Mouse (Mus musculus) limb, embryonic 10.5 days (tissue): Measurements from ENCODE around the gene 1810037I17Rik. TPM values are rescaled to one million over a fixed set of nuclear protein-coding genes. Genes with fewer than 3 reads are reported as not detected.

Experiments
- DNase-seq: peaks from one replicate; pipeline ENCODE4 v3.0.0-alpha.2; 2017; ENCODE audit warnings: low spot score
- H3K27ac ChIP-seq: fragments of 300-500 bp; sonication (generic); 2 replicates; pipeline ENCODE4 v1.5.1; 2016; ENCODE audit warnings: mild to moderate bottlenecking
- H3K27me3 ChIP-seq: fragments of 300-500 bp; sonication (generic); 2 replicates; pipeline ENCODE4 v1.6.1; 2016; ENCODE audit warnings: low read depth, mild to moderate bottlenecking; ENCODE audit not compliant: poor library complexity, severe bottlenecking
- H3K36me3 ChIP-seq: fragments of 300-500 bp; sonication (generic); 2 replicates; pipeline ENCODE4 v1.6.1; 2016; ENCODE audit warnings: mild to moderate bottlenecking, moderate library complexity
- H3K4me1 ChIP-seq: fragments of 300-500 bp; sonication (generic); 2 replicates; pipeline ENCODE4 v1.6.1; 2016
- H3K4me3 ChIP-seq: fragments of 300-500 bp; sonication (generic); 2 replicates; pipeline ENCODE4 v1.5.1; 2016; ENCODE audit warnings: mild to moderate bottlenecking, moderate library complexity
- H3K9me3 ChIP-seq: fragments of 300-500 bp; sonication (generic); replicated peaks from 2 replicates; pipeline ENCODE4 v1.6.1; 2016; ENCODE audit warnings: mild to moderate bottlenecking
- WGBS: fragments of 180-500 bp; shearing (Covaris S2); methylation state at CpG from one replicate; pipeline ENCODE4 v1.1.7; 2016; 5-methylcytosine and 5-hydroxymethylcytosine counted together
- polyA plus RNA-seq: library from polyadenylated mRNA; unstranded; fragments of >200 nt; fragmentation: Nextera tagmentation; extraction: Ambion mirVana; gene quantifications from 2 replicates; pipeline ENCODE4 v1.2.1, GENCODE M21; 2016

Gene 1810037I17Rik
- 59.2 and 64.3 TPM in 2 replicates for polyA plus RNA-seq

GRCm38 (mm10) chr3:122924009-122924914 is at the start of gene 1810037I17Rik:
1810037I17Rik (plus strand) TSS chr3:122924203.
- Histone ChIP-seq H3K27me3 (no peaks in the 10 kb centered on the region), H3K36me3 (peaks cover 17% of the 10 kb centered on the region), H3K4me3 (peak within 1 kb of the TSS; percentile 62), H3K9me3 (no peaks in the 10 kb centered on the region), H3K27ac (peak within 1 kb of the TSS; percentile 85), H3K4me1 (peaks cover 6% of the 10 kb centered on the region; the same call in 1 of the 2 replicates)
- 1% methylated on average over 66 of the region's 68 CpGs for WGBS
- DNase-seq = peak; percentile 98

DNA sequence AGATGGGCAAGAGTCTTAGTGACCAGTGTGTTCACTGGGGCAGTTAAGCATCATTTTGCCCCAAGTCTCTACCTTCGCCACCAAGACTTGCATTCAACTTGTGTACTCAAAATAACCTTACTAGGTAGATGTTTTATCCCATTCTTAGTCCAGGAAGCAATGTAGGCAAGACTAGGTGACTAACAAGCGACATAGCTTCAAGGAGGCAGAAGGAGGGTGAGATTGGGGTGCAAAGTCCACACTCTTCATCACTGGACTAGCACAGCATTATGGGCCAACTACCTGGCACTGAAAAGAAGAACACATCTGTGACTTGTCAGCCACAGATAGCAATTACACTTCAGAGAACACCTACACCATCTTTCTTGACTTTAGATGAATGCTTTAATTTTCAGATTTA is 47.1 kb upstream of the 1810037I17Rik start:
- DNase-seq = no peak
- Histone ChIP-seq H3K36me3 (no peaks in the 10 kb centered on the region), H3K4me1 (peaks cover 2% of the 10 kb centered on the region; the same call in 1 of the 2 replicates), H3K27ac (no peak overlapping the region), H3K4me3 (no peak overlapping the region), H3K27me3 (no peaks in the 10 kb centered on the region), H3K9me3 (no peaks in the 10 kb centered on the region)
- 95% methylated on average over 2 of the region's 2 CpGs for WGBS

DNA sequence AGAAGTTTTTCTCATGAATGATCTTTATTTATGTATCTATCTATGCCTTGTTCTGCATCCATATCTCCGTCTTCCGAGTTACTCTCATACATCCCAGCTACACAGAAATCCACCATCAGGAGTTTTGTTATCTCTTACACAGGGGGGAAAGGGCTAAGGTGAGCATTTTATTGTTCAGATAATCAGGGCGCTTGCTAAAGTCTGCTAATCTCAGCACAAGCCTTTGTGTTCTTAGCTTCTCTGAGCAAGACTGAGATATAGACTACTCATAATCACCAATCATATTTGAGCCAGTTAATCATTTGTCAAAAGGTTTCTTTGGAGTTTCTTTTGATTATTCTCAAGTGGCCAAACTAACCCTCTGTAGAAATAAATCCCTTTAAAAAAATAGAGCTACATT is 46.5 kb upstream of the 1810037I17Rik start:
- H3K36me3 ChIP-seq = no peaks in the 10 kb centered on the region
- H3K4me1 ChIP-seq = peaks cover 2% of the 10 kb centered on the region; the same call in 1 of the 2 replicates
- 94% methylated on average over 3 of the region's 3 CpGs for WGBS
- H3K4me3 ChIP-seq = no peak overlapping the region
- no peak for DNase-seq
- no peaks in the 10 kb centered on the region for H3K9me3 ChIP-seq
- H3K27me3 ChIP-seq = no peaks in the 10 kb centered on the region
- H3K27ac ChIP-seq = no peak overlapping the region

DNA sequence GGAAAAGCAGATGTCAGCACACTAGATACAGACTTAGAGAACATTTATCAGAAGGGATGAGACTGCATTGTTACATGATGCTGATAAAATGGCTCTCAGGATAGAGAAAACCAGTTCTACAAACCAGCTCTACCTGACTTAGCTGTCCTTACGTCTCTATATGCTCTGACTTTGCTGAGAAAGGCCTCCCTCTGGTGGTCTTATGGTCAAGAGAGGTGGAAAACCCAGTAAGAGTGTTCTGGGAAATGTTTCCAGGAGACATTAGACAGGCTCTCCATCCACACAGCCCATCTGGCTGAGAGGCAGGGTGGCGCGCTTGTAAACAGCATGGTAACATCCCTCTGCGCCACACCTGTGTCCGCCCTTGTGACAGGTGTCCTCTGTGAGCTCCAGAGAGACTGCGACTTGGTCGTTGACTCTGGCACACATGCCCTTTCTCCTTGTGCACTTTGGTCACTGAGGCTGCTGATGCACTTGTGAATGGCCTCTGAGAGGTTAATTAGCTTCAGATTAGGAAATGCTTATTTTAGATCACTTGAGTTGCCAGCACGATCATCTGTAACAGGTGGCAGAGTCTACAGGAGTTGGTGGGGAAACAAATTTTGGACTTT is 45.2 kb upstream of the 1810037I17Rik start:
- DNase-seq = no peak
- H3K27me3 ChIP-seq = no peaks in the 10 kb centered on the region
- no peak overlapping the region for H3K27ac ChIP-seq
- H3K9me3 ChIP-seq = no peaks in the 10 kb centered on the region
- 89% methylated on average over 8 of the region's 8 CpGs for WGBS
- no peaks in the 10 kb centered on the region for H3K36me3 ChIP-seq
- H3K4me3 ChIP-seq = no peak overlapping the region
- peaks cover 2% of the 10 kb centered on the region; the same call in 1 of the 2 replicates for H3K4me1 ChIP-seq

GRCm38 (mm10) chr3:122887505-122888301 is 36.3 kb upstream of the 1810037I17Rik start:
- H3K4me3 ChIP-seq = no peak overlapping the region
- no peaks in the 10 kb centered on the region for H3K36me3 ChIP-seq
- no peak for DNase-seq
- no peaks in the 10 kb centered on the region for H3K4me1 ChIP-seq
- H3K27ac ChIP-seq = no peak overlapping the region
- 79% methylated on average over 4 of the region's 4 CpGs for WGBS
- H3K27me3 ChIP-seq = no peaks in the 10 kb centered on the region
- H3K9me3 ChIP-seq = no peaks in the 10 kb centered on the region

GRCm38 (mm10) chr3:122888371-122888819 is 35.6 kb upstream of the 1810037I17Rik start:
- Histone ChIP-seq H3K27ac (no peak overlapping the region), H3K9me3 (no peaks in the 10 kb centered on the region), H3K4me3 (no peak overlapping the region), H3K4me1 (no peaks in the 10 kb centered on the region), H3K36me3 (no peaks in the 10 kb centered on the region), H3K27me3 (no peaks in the 10 kb centered on the region)
- WGBS = 87% methylated on average over 5 of the region's 5 CpGs
- no peak for DNase-seq

- no peaks in the 10 kb centered on the region for H3K36me3 ChIP-seq
- H3K4me1 ChIP-seq = no peaks in the 10 kb centered on the region
- no peak within 1 kb of the TSS for H3K27ac ChIP-seq
- H3K9me3 ChIP-seq = no peaks in the 10 kb centered on the region
- no peak for DNase-seq
- 88% methylated on average over 3 of the region's 3 CpGs for WGBS
- H3K27me3 ChIP-seq = no peaks in the 10 kb centered on the region
- H3K4me3 ChIP-seq = no peak within 1 kb of the TSS
Measured at GRCm38 (mm10) chr3:122894772-122895171, 29.2 kb upstream of the 1810037I17Rik start, which contains the start of gene Fabp2. Fabp2 (plus strand) TSS chr3:122895072.

DNA sequence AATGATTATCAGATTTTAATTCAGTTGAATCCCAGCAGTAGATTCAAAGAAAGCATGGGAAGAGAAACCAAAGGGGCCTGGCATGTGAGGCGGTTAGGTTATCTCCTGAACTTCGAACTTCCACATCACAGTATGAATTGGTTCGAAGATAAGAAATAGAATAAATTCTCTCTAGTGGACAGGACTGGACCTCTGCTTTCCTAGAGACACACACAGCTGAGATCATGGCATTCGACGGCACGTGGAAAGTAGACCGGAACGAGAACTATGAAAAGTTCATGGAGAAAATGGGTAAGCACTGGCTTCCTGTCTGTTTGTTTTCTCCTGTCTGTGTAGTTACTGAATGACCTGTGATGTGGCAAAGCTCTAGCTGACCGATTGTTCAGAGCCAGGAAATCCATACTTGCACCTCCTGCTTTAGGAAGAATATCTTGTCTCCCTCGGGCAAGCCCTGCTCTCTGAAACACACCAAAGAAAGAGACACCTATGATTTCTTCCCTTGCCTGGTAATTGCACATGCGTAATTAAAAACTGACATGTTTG is 28.7 kb upstream of the 1810037I17Rik start:
- Histone ChIP-seq H3K27ac (no peak overlapping the region), H3K27me3 (no peaks in the 10 kb centered on the region), H3K36me3 (no peaks in the 10 kb centered on the region), H3K9me3 (no peaks in the 10 kb centered on the region), H3K4me3 (no peak overlapping the region), H3K4me1 (no peaks in the 10 kb centered on the region)
- 90% methylated on average over 11 of the region's 11 CpGs for WGBS
- no peak for DNase-seq

- Histone ChIP-seq H3K4me3 (no peak overlapping the region), H3K36me3 (no peaks in the 10 kb centered on the region), H3K9me3 (no peaks in the 10 kb centered on the region), H3K27ac (no peak overlapping the region), H3K4me1 (no peaks in the 10 kb centered on the region), H3K27me3 (no peaks in the 10 kb centered on the region)
- DNase-seq = no peak
- 64% methylated on average over 6 of the region's 6 CpGs for WGBS
Measured at GRCm38 (mm10) chr3:122898254-122898653, 25.7 kb upstream of the 1810037I17Rik start.

DNA sequence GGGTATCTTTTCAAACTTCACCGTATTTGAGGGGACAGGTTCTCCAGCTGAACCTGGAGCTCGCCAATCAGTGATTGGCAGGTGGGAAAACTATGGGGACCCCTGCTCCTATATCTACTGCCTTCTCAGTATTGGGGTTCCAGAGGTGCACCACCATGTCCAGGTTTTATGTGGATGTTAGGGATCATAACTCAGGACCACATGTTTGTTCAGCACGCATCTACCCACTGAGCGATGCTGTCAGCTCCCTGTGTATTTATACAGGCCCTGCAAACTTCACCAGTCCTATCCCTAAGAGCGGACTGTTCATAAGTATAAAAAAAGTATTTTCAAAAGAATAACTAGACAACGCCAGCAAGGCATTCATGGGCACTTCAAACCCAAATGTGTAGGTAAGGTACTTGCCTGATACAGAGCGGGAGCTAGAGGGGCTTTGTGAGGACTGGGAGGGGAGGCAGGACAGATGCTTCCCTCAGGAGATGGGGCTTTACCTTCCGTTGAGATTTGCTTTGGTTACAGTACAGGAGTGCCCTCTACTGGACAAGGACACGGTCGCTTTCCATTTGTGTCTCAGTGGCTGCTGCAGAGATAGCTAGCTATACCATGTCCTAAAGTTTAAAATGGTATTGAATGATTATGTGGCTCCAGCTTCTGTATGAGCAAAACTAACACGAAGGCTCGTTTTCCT is 20.1 kb upstream of the 1810037I17Rik start:
- WGBS = 46% methylated on average over 12 of the region's 12 CpGs
- Histone ChIP-seq H3K4me1 (no peaks in the 10 kb centered on the region), H3K27ac (no peak overlapping the region), H3K4me3 (no peak overlapping the region), H3K36me3 (no peaks in the 10 kb centered on the region), H3K9me3 (no peaks in the 10 kb centered on the region), H3K27me3 (no peaks in the 10 kb centered on the region)
- DNase-seq = peak; percentile 58

GRCm38 (mm10) chr3:122907841-122908240 is 16.2 kb upstream of the 1810037I17Rik start:
- Histone ChIP-seq H3K4me1 (no peaks in the 10 kb centered on the region), H3K36me3 (no peaks in the 10 kb centered on the region), H3K4me3 (no peak overlapping the region), H3K9me3 (no peaks in the 10 kb centered on the region), H3K27me3 (no peaks in the 10 kb centered on the region), H3K27ac (no peak overlapping the region)
- 94% methylated on average over 2 of the region's 2 CpGs for WGBS
- DNase-seq = no peak

GRCm38 (mm10) chr3:122915493-122915892 is 8.5 kb upstream of the 1810037I17Rik start:
- Histone ChIP-seq H3K36me3 (no peaks in the 10 kb centered on the region), H3K27ac (no peak overlapping the region), H3K27me3 (no peaks in the 10 kb centered on the region), H3K4me1 (no peaks in the 10 kb centered on the region), H3K9me3 (no peaks in the 10 kb centered on the region), H3K4me3 (no peak overlapping the region)
- 90% methylated on average over 5 of the region's 5 CpGs for WGBS
- DNase-seq = no peak
